Mouse (Mus musculus): ENCODE results near the gene Rpl13.

Gene Rpl13

GRCm38 (mm10) chr8:123134149-123134713 is 32.1 kb downstream of the Rpl13 start:
- H3K9me3 ChIP-seq (ENCODE audit: low read length): peaks cover 37% of the 10 kb centered on the region
- TF ChIP-seq NANOG (IDR thresholded peaks at IDR 0.05; ENCODE audit: borderline replicate concordance, low read length) (no peak), POU5F1 (IDR thresholded peaks at IDR 0.05; ENCODE audit: borderline replicate concordance, low read length) (no peak), CTCF (conservative IDR thresholded peaks at IDR 0.05; ENCODE audit: low read length) (no peak)
- peaks cover 13% of the 10 kb centered on the region; the same call in 1 of the 2 replicates for H3K27me3 ChIP-seq (ENCODE audit: insufficient read depth, low read length)
- H3K4me3 ChIP-seq (replicated peaks; ENCODE audit: low read length): no peak overlapping the region
- peaks cover 9% of the 10 kb centered on the region for H3K4me1 ChIP-seq (replicated peaks; ENCODE audit: low read depth, low read length)
- no peaks in the 10 kb centered on the region for H3K36me3 ChIP-seq (ENCODE audit: insufficient read depth, low read length)

DNA sequence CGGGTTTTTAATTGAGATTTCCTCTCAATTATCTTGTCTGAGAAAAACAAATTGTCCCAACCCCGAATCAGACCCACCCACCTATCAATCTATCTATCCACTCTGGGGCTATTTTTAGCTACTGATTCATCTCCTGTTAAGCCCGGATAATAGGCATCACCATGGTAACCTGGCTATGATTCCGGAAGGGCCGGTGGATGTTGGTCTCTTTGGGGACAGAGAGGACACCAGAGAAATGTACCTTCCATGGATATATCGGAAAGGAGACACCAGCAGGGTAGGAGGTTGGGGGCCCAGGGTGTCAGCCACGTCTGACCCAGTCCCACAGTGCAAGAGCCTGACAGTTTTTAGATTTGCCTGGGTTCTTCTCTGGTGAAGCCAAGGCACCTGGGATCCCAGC is 33.3 kb downstream of the Rpl13 start:
- H3K4me1 ChIP-seq (replicated peaks; ENCODE audit: low read depth, low read length): peaks cover 9% of the 10 kb centered on the region
- peaks cover 48% of the 10 kb centered on the region for H3K9me3 ChIP-seq (ENCODE audit: low read length)
- H3K4me3 ChIP-seq (replicated peaks; ENCODE audit: low read length): no peak overlapping the region
- TF ChIP-seq NANOG (IDR thresholded peaks at IDR 0.05; ENCODE audit: borderline replicate concordance, low read length) (no peak), CTCF (conservative IDR thresholded peaks at IDR 0.05; ENCODE audit: low read length) (no peak), POU5F1 (IDR thresholded peaks at IDR 0.05; ENCODE audit: borderline replicate concordance, low read length) (no peak)
- H3K36me3 ChIP-seq (ENCODE audit: insufficient read depth, low read length): no peaks in the 10 kb centered on the region
- peaks cover 7% of the 10 kb centered on the region; the same call in 1 of the 2 replicates for H3K27me3 ChIP-seq (ENCODE audit: insufficient read depth, low read length)

GRCm38 (mm10) chr8:123135806-123136205 is 33.7 kb downstream of the Rpl13 start:
- peaks cover 8% of the 10 kb centered on the region for H3K4me1 ChIP-seq (replicated peaks; ENCODE audit: low read depth, low read length)
- peaks cover 52% of the 10 kb centered on the region for H3K9me3 ChIP-seq (ENCODE audit: low read length)
- TF ChIP-seq NANOG (IDR thresholded peaks at IDR 0.05; ENCODE audit: borderline replicate concordance, low read length): no peak
- no peak for TF ChIP-seq POU5F1 (IDR thresholded peaks at IDR 0.05; ENCODE audit: borderline replicate concordance, low read length)
- no peak for TF ChIP-seq CTCF (conservative IDR thresholded peaks at IDR 0.05; ENCODE audit: low read length)
- H3K36me3 ChIP-seq (ENCODE audit: insufficient read depth, low read length): no peaks in the 10 kb centered on the region
- peaks cover 6% of the 10 kb centered on the region; the same call in 1 of the 2 replicates for H3K27me3 ChIP-seq (ENCODE audit: insufficient read depth, low read length)
- no peak overlapping the region for H3K4me3 ChIP-seq (replicated peaks; ENCODE audit: low read length)

DNA sequence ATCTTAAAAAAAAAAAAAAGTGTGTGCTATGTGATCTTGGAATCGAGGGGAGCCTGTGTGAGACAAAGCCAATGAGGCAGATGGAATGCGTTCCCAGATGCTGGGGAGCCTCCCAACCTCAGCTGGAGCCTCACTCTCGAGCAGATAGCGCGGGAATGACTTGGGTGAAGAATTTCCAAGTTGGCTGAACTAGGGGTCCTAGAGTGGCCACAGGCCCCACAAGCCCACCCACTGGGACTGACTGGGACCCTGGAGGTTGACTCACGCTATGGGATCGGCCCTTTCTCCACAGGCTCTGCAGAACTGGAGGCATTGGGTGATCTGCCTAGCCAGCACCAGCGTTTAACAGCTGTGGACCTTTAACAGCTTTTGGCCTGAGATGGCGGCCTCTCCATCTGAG is 34.1 kb downstream of the Rpl13 start:
- H3K9me3 ChIP-seq (ENCODE audit: low read length): peaks cover 57% of the 10 kb centered on the region
- no peaks in the 10 kb centered on the region for H3K36me3 ChIP-seq (ENCODE audit: insufficient read depth, low read length)
- TF ChIP-seq CTCF (conservative IDR thresholded peaks at IDR 0.05; ENCODE audit: low read length) (no peak), NANOG (IDR thresholded peaks at IDR 0.05; ENCODE audit: borderline replicate concordance, low read length) (no peak), POU5F1 (IDR thresholded peaks at IDR 0.05; ENCODE audit: borderline replicate concordance, low read length) (no peak)
- H3K27me3 ChIP-seq (ENCODE audit: insufficient read depth, low read length): 0 out of 2 replicates have a peak, but pooled peaks cover 3% of the 10 kb centered on the region
- H3K4me3 ChIP-seq (replicated peaks; ENCODE audit: low read length): no peak overlapping the region
- H3K4me1 ChIP-seq (replicated peaks; ENCODE audit: low read depth, low read length): peaks cover 3% of the 10 kb centered on the region

DNA sequence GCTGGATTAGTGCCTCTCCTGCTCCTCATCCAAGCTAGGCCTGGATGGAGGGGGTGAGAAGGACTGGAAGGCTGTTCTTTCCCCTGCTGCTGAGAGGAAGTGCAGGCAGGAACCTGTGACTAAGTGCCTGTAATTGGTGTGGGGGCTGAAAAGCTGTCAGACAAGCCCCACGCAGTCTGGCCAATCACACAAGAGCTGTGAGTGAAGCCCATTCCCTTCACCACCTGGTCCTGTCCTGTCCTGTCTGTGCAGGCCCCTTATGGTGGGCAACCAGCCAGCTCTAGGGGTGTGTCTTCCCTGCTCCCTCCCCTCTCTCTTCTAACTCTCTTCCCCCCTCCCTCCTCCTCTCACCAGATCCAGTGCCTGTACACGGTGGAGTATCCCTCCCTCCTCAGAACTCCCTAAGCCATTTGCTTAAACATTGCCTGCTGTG is 35.5 kb downstream of the Rpl13 start:
- Histone ChIP-seq H3K36me3 (ENCODE audit: insufficient read depth, low read length) (no peaks in the 10 kb centered on the region), H3K9me3 (ENCODE audit: low read length) (peaks cover 71% of the 10 kb centered on the region), H3K4me1 (replicated peaks; ENCODE audit: low read depth, low read length) (no peaks in the 10 kb centered on the region), H3K27me3 (ENCODE audit: insufficient read depth, low read length) (no peaks in the 10 kb centered on the region), H3K4me3 (replicated peaks; ENCODE audit: low read length) (no peak overlapping the region)
- no peak for TF ChIP-seq NANOG (IDR thresholded peaks at IDR 0.05; ENCODE audit: borderline replicate concordance, low read length)
- TF ChIP-seq CTCF (conservative IDR thresholded peaks at IDR 0.05; ENCODE audit: low read length): no peak
- TF ChIP-seq POU5F1 (IDR thresholded peaks at IDR 0.05; ENCODE audit: borderline replicate concordance, low read length): no peak

DNA sequence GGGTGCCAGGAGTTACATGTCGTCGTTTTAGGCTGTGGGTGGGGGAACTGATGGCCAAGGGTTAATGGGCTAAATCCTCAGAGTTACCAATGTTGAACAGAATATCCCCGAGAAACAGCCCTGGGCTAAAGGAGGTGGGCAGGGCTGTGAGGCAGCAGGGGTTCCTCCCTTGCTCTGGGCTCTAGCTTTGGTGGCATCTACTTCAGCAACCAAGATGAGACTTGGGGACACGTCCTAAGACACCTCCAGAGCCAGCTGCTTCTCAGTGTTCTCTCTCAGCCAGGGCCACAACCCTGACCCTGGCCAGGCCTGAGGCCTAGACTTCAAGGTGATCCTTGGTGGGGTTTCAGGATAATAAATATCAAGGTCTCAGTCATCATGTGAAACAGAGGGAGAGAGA is 36.6 kb downstream of the Rpl13 start:
- no peaks in the 10 kb centered on the region for H3K36me3 ChIP-seq (ENCODE audit: insufficient read depth, low read length)
- TF ChIP-seq CTCF (conservative IDR thresholded peaks at IDR 0.05; ENCODE audit: low read length): no peak
- TF ChIP-seq POU5F1 (IDR thresholded peaks at IDR 0.05; ENCODE audit: borderline replicate concordance, low read length): no peak
- TF ChIP-seq NANOG (IDR thresholded peaks at IDR 0.05; ENCODE audit: borderline replicate concordance, low read length): no peak
- H3K4me1 ChIP-seq (replicated peaks; ENCODE audit: low read depth, low read length): no peaks in the 10 kb centered on the region
- H3K4me3 ChIP-seq (replicated peaks; ENCODE audit: low read length): no peak overlapping the region
- peaks cover 75% of the 10 kb centered on the region for H3K9me3 ChIP-seq (ENCODE audit: low read length)
- H3K27me3 ChIP-seq (ENCODE audit: insufficient read depth, low read length): no peaks in the 10 kb centered on the region

DNA sequence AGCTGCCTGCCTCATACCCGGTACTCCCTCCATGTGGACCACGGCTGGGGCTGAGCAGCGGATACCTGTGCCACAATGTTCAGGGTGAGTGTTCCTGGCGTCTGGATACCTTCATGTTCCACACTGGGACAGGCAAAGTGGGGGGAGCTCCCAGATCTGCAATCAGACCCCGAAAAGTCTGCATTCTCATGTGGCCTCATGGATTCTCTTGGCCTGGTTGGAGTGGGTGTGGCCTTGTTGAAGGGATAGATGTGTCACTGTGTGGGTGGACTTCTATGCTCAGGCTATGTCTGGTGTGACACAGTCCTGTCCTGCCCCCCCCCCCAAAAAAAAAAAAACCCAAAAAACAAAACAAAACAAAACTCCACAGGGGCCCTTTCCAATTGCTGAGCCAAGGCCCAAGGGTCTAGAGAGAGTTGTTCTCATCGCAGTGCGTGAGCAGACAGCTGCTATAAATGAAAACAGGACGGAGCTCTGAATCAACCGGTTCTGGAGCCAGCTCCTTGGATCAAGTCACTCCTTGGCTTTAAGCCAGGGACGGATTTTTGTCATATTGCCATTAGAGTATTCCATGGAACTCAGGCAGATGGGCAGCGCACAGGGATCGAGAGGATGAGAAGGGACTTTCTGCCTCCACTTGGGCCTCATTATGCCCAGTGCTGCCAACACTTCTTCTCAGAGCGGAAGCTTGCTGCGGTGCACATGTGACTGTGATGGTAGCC is 39.8 kb downstream of the Rpl13 start:
- Histone ChIP-seq H3K4me3 (replicated peaks; ENCODE audit: low read length) (no peak overlapping the region), H3K9me3 (ENCODE audit: low read length) (peaks cover 69% of the 10 kb centered on the region), H3K27me3 (ENCODE audit: insufficient read depth, low read length) (no peaks in the 10 kb centered on the region), H3K36me3 (ENCODE audit: insufficient read depth, low read length) (no peaks in the 10 kb centered on the region), H3K4me1 (replicated peaks; ENCODE audit: low read depth, low read length) (no peaks in the 10 kb centered on the region)
- no peak for TF ChIP-seq CTCF (conservative IDR thresholded peaks at IDR 0.05; ENCODE audit: low read length)
- TF ChIP-seq POU5F1 (IDR thresholded peaks at IDR 0.05; ENCODE audit: borderline replicate concordance, low read length): no peak
- TF ChIP-seq NANOG (IDR thresholded peaks at IDR 0.05; ENCODE audit: borderline replicate concordance, low read length): no peak

- Histone ChIP-seq H3K27me3 (ENCODE audit: insufficient read depth, low read length) (no peaks in the 10 kb centered on the region), H3K36me3 (ENCODE audit: insufficient read depth, low read length) (no peaks in the 10 kb centered on the region), H3K9me3 (ENCODE audit: low read length) (peaks cover 35% of the 10 kb centered on the region), H3K4me1 (replicated peaks; ENCODE audit: low read depth, low read length) (peaks cover 11% of the 10 kb centered on the region), H3K4me3 (replicated peaks; ENCODE audit: low read length) (no peak overlapping the region)
- no peak for TF ChIP-seq NANOG (IDR thresholded peaks at IDR 0.05; ENCODE audit: borderline replicate concordance, low read length)
- no peak for TF ChIP-seq POU5F1 (IDR thresholded peaks at IDR 0.05; ENCODE audit: borderline replicate concordance, low read length)
- TF ChIP-seq CTCF (conservative IDR thresholded peaks at IDR 0.05; ENCODE audit: low read length): no peak; the same call in 1 of the 2 replicates
Measured at GRCm38 (mm10) chr8:123145279-123145678, 43.1 kb downstream of the Rpl13 start.

All from E14TG2a.4 (cell line).